Mouse (Mus musculus): ENCODE results near the gene Prss35.

DNA sequence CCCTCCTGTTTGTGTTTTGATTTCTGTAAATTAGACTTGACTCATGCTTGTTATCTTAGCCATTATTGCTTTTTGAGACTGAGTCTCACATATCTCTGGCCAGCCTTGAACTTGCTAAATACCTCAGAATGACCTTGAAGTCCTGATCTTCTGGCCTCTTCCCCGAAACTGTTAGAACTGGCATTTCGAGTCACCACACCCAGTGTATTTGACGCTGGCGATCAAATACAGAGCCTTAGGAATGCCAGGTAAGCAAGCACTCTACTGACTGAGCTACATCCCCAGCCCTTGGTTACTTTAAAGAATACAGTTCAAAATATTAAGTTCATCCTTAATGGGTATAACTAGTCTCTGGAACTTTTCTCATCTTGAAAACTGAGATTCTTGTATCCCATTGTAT, 18.4 kb upstream of the Prss35 start:
- no peak for TF ChIP-seq CTCF (IDR thresholded peaks at IDR 0.05; ENCODE audit: control insufficient read depth, insufficient read depth, insufficient replicate concordance, low read depth, low read length)
- TF ChIP-seq POLR2A (IDR thresholded peaks at IDR 0.05; ENCODE audit: control insufficient read depth, low read depth, low read length): no peak

Data from testis, adult 2 months (tissue).